Mouse (Mus musculus): ENCODE data around the gene Cep162. TPM values are rescaled to one million over a fixed set of nuclear protein-coding genes. Genes with fewer than 3 reads are reported as not detected.

The Cep162 gene
- polyA plus RNA-seq (2015; fragmentation: Nextera tagmentation; extraction: Ambion mirVana): 6.5 and 6.9 TPM in 2 replicates

- peak; percentile 99 for ATAC-seq (ENCODE audit: low read depth)
- H3K36me3 ChIP-seq: no peaks in the 10 kb centered on the region
- under 1% methylated on average over 41 of the region's 41 CpGs for WGBS
Measured at GRCm38 (mm10) chr9:87254903-87255695, at the start of gene Cep162. Cep162 (minus strand) TSS chr9:87255536.

GRCm38 (mm10) chr9:87303196-87303595 lies 47.9 kb upstream of the Cep162 start:
- H3K27me3 ChIP-seq: no peaks in the 10 kb centered on the region

More at GRCm38 (mm10) chr9:87254903-87255695, at the start of gene Cep162:
- Histone ChIP-seq H3K27ac (replicated peaks) (peak within 1 kb of the TSS; percentile 91), H3K4me2 (peak within 1 kb of the TSS; percentile 75), H3K9ac (peak within 1 kb of the TSS; percentile 77), H3K4me1 (replicated peaks) (peaks cover 12% of the 10 kb centered on the region), H3K4me3 (peak within 1 kb of the TSS; percentile 70), H3K27me3 (no peaks in the 10 kb centered on the region), H3K9me3 (0 out of 2 replicates have a peak, but pooled peaks cover 3% of the 10 kb centered on the region)

GRCm38 (mm10) chr9:87298900-87299299 lies 43.6 kb upstream of the Cep162 start:
- Histone ChIP-seq H3K27ac (replicated peaks) (no peak overlapping the region), H3K4me3 (no peak overlapping the region), H3K27me3 (no peaks in the 10 kb centered on the region), H3K9ac (no peak overlapping the region), H3K9me3 (no peaks in the 10 kb centered on the region), H3K4me2 (no peak overlapping the region), H3K36me3 (no peaks in the 10 kb centered on the region), H3K4me1 (replicated peaks) (no peaks in the 10 kb centered on the region)
- WGBS: 70% methylated on average over 12 of the region's 12 CpGs
- ATAC-seq (ENCODE audit: low read depth): no peak

More at GRCm38 (mm10) chr9:87303196-87303595, 47.9 kb upstream of the Cep162 start:
- Histone ChIP-seq H3K36me3 (no peaks in the 10 kb centered on the region), H3K9me3 (no peaks in the 10 kb centered on the region), H3K4me2 (no peak overlapping the region), H3K9ac (no peak overlapping the region), H3K27ac (replicated peaks) (no peak overlapping the region), H3K4me1 (replicated peaks) (no peaks in the 10 kb centered on the region), H3K4me3 (no peak overlapping the region)
- ATAC-seq (ENCODE audit: low read depth): no peak

- 88% methylated on average over 1 of the region's 1 CpGs for WGBS
- H3K9ac ChIP-seq: no peak overlapping the region
- H3K4me3 ChIP-seq: no peak overlapping the region
- H3K9me3 ChIP-seq: no peaks in the 10 kb centered on the region
- no peaks in the 10 kb centered on the region for H3K27me3 ChIP-seq
- ATAC-seq (ENCODE audit: low read depth): no peak
- H3K4me2 ChIP-seq: no peak overlapping the region
- H3K36me3 ChIP-seq: no peaks in the 10 kb centered on the region
- no peaks in the 10 kb centered on the region for H3K4me1 ChIP-seq (replicated peaks)
- H3K27ac ChIP-seq (replicated peaks): no peak overlapping the region
Measured at GRCm38 (mm10) chr9:87297522-87297921, 42.2 kb upstream of the Cep162 start.

GRCm38 (mm10) chr9:87255696-87256030 lies 327 bp upstream of the Cep162 start:
- WGBS: 23% methylated on average over 6 of the region's 6 CpGs
- Histone ChIP-seq H3K4me3 (peak overlapping the region; percentile 70), H3K9me3 (0 out of 2 replicates have a peak, but pooled peaks cover 3% of the 10 kb centered on the region), H3K9ac (peak overlapping the region; percentile 77), H3K4me1 (replicated peaks) (peaks cover 12% of the 10 kb centered on the region), H3K27ac (replicated peaks) (peak overlapping the region; percentile 91), H3K27me3 (no peaks in the 10 kb centered on the region), H3K4me2 (peak overlapping the region; percentile 75), H3K36me3 (no peaks in the 10 kb centered on the region)
- peak; percentile 87 for ATAC-seq (ENCODE audit: low read depth)

GRCm38 (mm10) chr9:87248118-87248517 lies 7.2 kb downstream of the Cep162 start:
- no peaks in the 10 kb centered on the region for H3K27me3 ChIP-seq
- no peak overlapping the region for H3K27ac ChIP-seq (replicated peaks)
- peak; percentile 53; the same call in 1 of the 2 replicates for ATAC-seq (ENCODE audit: low read depth)
- peaks cover 38% of the 10 kb centered on the region for H3K36me3 ChIP-seq
- 60% methylated on average over 3 of the region's 3 CpGs for WGBS
- no peaks in the 10 kb centered on the region for H3K9me3 ChIP-seq
- H3K4me2 ChIP-seq: no peak overlapping the region
- no peaks in the 10 kb centered on the region for H3K4me1 ChIP-seq (replicated peaks)
- H3K9ac ChIP-seq: no peak overlapping the region
- no peak overlapping the region for H3K4me3 ChIP-seq

GRCm38 (mm10) chr9:87247678-87248077 lies 7.7 kb downstream of the Cep162 start:
- no peaks in the 10 kb centered on the region for H3K27me3 ChIP-seq
- peaks cover 42% of the 10 kb centered on the region for H3K36me3 ChIP-seq
- no peak overlapping the region for H3K27ac ChIP-seq (replicated peaks)
- H3K4me2 ChIP-seq: no peak overlapping the region
- H3K4me1 ChIP-seq (replicated peaks): no peaks in the 10 kb centered on the region
- no peak; the same call in 1 of the 2 replicates for ATAC-seq (ENCODE audit: low read depth)
- H3K9me3 ChIP-seq: no peaks in the 10 kb centered on the region
- no peak overlapping the region for H3K9ac ChIP-seq
- 80% methylated on average over 1 of the region's 1 CpGs for WGBS
- no peak overlapping the region for H3K4me3 ChIP-seq

- no peak overlapping the region for H3K4me2 ChIP-seq
- H3K4me3 ChIP-seq: no peak overlapping the region
- H3K27ac ChIP-seq (replicated peaks): no peak overlapping the region
- H3K4me1 ChIP-seq (replicated peaks): no peaks in the 10 kb centered on the region
- H3K27me3 ChIP-seq: no peaks in the 10 kb centered on the region
- WGBS: 88% methylated on average over 4 of the region's 4 CpGs
- no peak for ATAC-seq (ENCODE audit: low read depth)
- H3K36me3 ChIP-seq: peaks cover 69% of the 10 kb centered on the region
- H3K9ac ChIP-seq: no peak overlapping the region
- no peaks in the 10 kb centered on the region for H3K9me3 ChIP-seq
Measured at GRCm38 (mm10) chr9:87213204-87213603, 42.1 kb downstream of the Cep162 start.

GRCm38 (mm10) chr9:87210830-87211339 lies 44.5 kb downstream of the Cep162 start:
- peaks cover 76% of the 10 kb centered on the region for H3K36me3 ChIP-seq

GRCm38 (mm10) chr9:87202431-87202830 lies 52.9 kb downstream of the Cep162 start:
- Histone ChIP-seq H3K27me3 (no peaks in the 10 kb centered on the region), H3K4me2 (no peak overlapping the region), H3K4me3 (no peak overlapping the region), H3K36me3 (peaks cover 80% of the 10 kb centered on the region), H3K9ac (no peak overlapping the region), H3K4me1 (replicated peaks) (no peaks in the 10 kb centered on the region), H3K27ac (replicated peaks) (no peak overlapping the region), H3K9me3 (no peaks in the 10 kb centered on the region)
- no peak for ATAC-seq (ENCODE audit: low read depth)
- 94% methylated on average over 6 of the region's 6 CpGs for WGBS

More at GRCm38 (mm10) chr9:87210830-87211339, 44.5 kb downstream of the Cep162 start:
- 93% methylated on average over 9 of the region's 9 CpGs for WGBS
- H3K27ac ChIP-seq (replicated peaks): no peak overlapping the region
- no peaks in the 10 kb centered on the region for H3K9me3 ChIP-seq
- no peaks in the 10 kb centered on the region for H3K27me3 ChIP-seq
- ATAC-seq (ENCODE audit: low read depth): no peak
- H3K9ac ChIP-seq: no peak overlapping the region
- H3K4me3 ChIP-seq: no peak overlapping the region
- H3K4me1 ChIP-seq (replicated peaks): no peaks in the 10 kb centered on the region
- H3K4me2 ChIP-seq: no peak overlapping the region

- 96% methylated on average over 4 of the region's 4 CpGs for WGBS
- Histone ChIP-seq H3K36me3 (peaks cover 78% of the 10 kb centered on the region), H3K4me3 (no peak overlapping the region), H3K4me2 (no peak overlapping the region), H3K9ac (no peak overlapping the region), H3K27ac (replicated peaks) (no peak overlapping the region), H3K27me3 (no peaks in the 10 kb centered on the region), H3K4me1 (replicated peaks) (no peaks in the 10 kb centered on the region), H3K9me3 (no peaks in the 10 kb centered on the region)
- ATAC-seq (ENCODE audit: low read depth): no peak
Measured at GRCm38 (mm10) chr9:87200919-87201318, 54.4 kb downstream of the Cep162 start.

- Histone ChIP-seq H3K4me1 (replicated peaks) (no peaks in the 10 kb centered on the region), H3K27ac (replicated peaks) (no peak overlapping the region), H3K9me3 (no peaks in the 10 kb centered on the region), H3K4me3 (no peak overlapping the region), H3K4me2 (no peak overlapping the region), H3K27me3 (no peaks in the 10 kb centered on the region), H3K36me3 (peaks cover 77% of the 10 kb centered on the region), H3K9ac (no peak overlapping the region)
- WGBS: 88% methylated on average over 5 of the region's 5 CpGs
- no peak for ATAC-seq (ENCODE audit: low read depth)
Measured at GRCm38 (mm10) chr9:87200426-87200825, 54.9 kb downstream of the Cep162 start.
